Mouse (Mus musculus) hindbrain, embryonic 13.5 days (tissue): Measurements from ENCODE around the gene Nxph1. TPM values are rescaled to one million over a fixed set of nuclear protein-coding genes. Genes with fewer than 3 reads are reported as not detected.

Experiments
- ATAC-seq: fragments of 200-750 bp; cut with Nextera tagmentation; 2 replicates; pipeline ENCODE4 v1.8.0; 2017; ENCODE audit warnings: moderate TSS enrichment; ENCODE audit not compliant: low FRiP score
- H3K27ac ChIP-seq: fragments of 300-500 bp; sonication (generic); 2 replicates; pipeline ENCODE4 v1.5.1; 2015; ENCODE audit warnings: inconsistent platforms, mild to moderate bottlenecking, moderate library complexity
- H3K27me3 ChIP-seq: fragments of 300-500 bp; sonication (generic); 2 replicates; pipeline ENCODE4 v1.6.1; 2015; ENCODE audit warnings: mild to moderate bottlenecking, inconsistent platforms
- H3K36me3 ChIP-seq: fragments of 300-500 bp; sonication (generic); 2 replicates; pipeline ENCODE4 v1.6.1; 2015; ENCODE audit warnings: mild to moderate bottlenecking, inconsistent platforms
- H3K4me1 ChIP-seq: fragments of 300-500 bp; sonication (generic); replicated peaks from 2 replicates; pipeline ENCODE4 v1.6.1; 2015; ENCODE audit warnings: inconsistent platforms
- H3K4me2 ChIP-seq: fragments of 300-500 bp; sonication (generic); 2 replicates; pipeline ENCODE4 v1.6.1; 2015; ENCODE audit warnings: inconsistent platforms, mild to moderate bottlenecking, moderate library complexity
- H3K4me3 ChIP-seq: fragments of 300-500 bp; sonication (generic); 2 replicates; pipeline ENCODE4 v1.5.1; 2015; ENCODE audit warnings: mild to moderate bottlenecking, inconsistent platforms
- H3K9ac ChIP-seq: fragments of 300-500 bp; sonication (generic); 2 replicates; pipeline ENCODE4 v1.6.1; 2015; ENCODE audit warnings: mild to moderate bottlenecking, inconsistent platforms
- H3K9me3 ChIP-seq: fragments of 300-500 bp; sonication (generic); 2 replicates; pipeline ENCODE4 v1.6.1; 2016; ENCODE audit warnings: inconsistent platforms
- WGBS: fragments of 180-500 bp; shearing (Covaris S2); methylation state at CpG from one replicate; pipeline ENCODE4 v1.1.7; 2015; 5-methylcytosine and 5-hydroxymethylcytosine counted together
- polyA plus RNA-seq: library from polyadenylated mRNA; unstranded; fragments of >200 nt; fragmentation: Nextera tagmentation; extraction: Ambion mirVana; gene quantifications from 2 replicates; pipeline ENCODE4 v1.2.1, GENCODE M21; 2015

The Nxph1 gene
- 73.9 and 83.4 TPM in 2 replicates for polyA plus RNA-seq

- under 1% methylated on average over 16 of the region's 16 CpGs for WGBS
- peak within 1 kb of the TSS; percentile 64 for H3K4me3 ChIP-seq
- peak within 1 kb of the TSS; percentile 85 for H3K9ac ChIP-seq
- ATAC-seq, result peak; percentile 31
- H3K4me1 ChIP-seq, result peaks cover 40% of the 10 kb centered on the region
- peak within 1 kb of the TSS; percentile 84 for H3K4me2 ChIP-seq
- no peaks in the 10 kb centered on the region for H3K36me3 ChIP-seq
- H3K27me3 ChIP-seq, result peaks cover 59% of the 10 kb centered on the region
- H3K27ac ChIP-seq, result peak within 1 kb of the TSS; percentile 95
- no peaks in the 10 kb centered on the region for H3K9me3 ChIP-seq
Measured at GRCm38 (mm10) chr6:8948131-8948470, at the start of gene Nxph1. TSS of gene Nxph1 (plus strand) at chr6:8948431.

DNA sequence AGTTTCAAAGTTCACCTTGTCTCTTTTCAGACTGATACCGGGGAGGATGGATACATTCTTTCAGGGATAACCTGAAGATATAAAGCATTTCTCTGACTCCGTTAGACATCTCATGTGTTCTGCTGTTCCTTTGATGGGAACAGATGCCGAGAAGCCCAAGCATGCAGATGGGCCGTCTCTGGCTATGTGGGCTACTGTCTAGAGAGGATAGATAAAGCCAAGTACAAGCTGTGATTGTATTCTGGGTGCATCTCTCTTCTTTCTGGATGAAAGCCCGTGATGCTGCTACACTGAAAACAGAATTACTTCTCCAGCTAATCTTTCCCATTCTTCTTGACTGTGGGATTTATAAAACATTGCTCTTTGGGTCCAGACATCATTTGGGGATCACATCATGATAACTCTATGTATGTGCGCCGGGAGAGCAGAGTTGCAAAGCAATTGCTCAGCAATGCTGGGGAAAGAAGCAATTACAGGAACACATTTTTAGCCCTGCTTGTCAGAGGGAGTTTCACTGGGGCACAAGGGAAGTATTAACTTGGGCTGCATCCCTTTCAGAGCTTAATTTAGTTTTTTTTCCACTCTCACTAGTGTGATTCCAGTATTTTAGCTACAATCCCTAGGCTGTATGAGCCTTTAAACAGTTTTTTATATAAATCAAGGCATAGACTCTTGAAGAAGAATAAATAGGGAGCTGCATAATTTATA lies 48.1 kb upstream of the Nxph1 start:
- WGBS, result 62% methylated on average over 7 of the region's 7 CpGs

DNA sequence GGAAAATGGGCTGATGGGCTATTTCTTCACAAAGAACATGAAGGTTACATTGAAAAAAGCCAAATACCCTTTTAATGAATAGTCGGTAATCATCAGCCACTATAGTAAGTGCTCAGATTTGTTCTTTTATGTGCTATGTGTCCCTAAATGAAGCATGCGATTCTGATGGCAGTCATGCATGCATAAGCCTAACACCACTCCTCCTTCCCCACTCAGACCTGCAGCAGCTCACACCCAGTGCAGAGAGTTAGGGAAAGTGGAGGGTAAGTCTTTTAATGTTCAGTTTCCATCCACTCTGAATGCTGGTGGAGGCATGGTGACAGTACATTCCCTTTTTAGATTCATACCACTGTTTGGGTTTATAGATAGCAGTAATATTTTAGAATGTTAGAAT lies 47.5 kb upstream of the Nxph1 start:
- H3K9me3 ChIP-seq, result no peaks in the 10 kb centered on the region
- peak overlapping the region; percentile 55; the same call in 1 of the 2 replicates for H3K27ac ChIP-seq
- H3K4me3 ChIP-seq, result no peak overlapping the region
- no peak overlapping the region for H3K4me2 ChIP-seq
- no peak overlapping the region for H3K9ac ChIP-seq
- no peaks in the 10 kb centered on the region for H3K27me3 ChIP-seq
- WGBS, result 27% methylated on average over 2 of the region's 2 CpGs
- H3K36me3 ChIP-seq, result no peaks in the 10 kb centered on the region
- ATAC-seq, result no peak
- peaks cover 21% of the 10 kb centered on the region for H3K4me1 ChIP-seq

More for the DNA sequence above, 48.1 kb upstream of the Nxph1 start:
- H3K9me3 ChIP-seq, result no peaks in the 10 kb centered on the region
- peaks cover 21% of the 10 kb centered on the region for H3K4me1 ChIP-seq
- ATAC-seq, result no peak
- no peaks in the 10 kb centered on the region for H3K36me3 ChIP-seq
- no peak overlapping the region for H3K4me3 ChIP-seq
- no peaks in the 10 kb centered on the region for H3K27me3 ChIP-seq
- no peak overlapping the region for H3K4me2 ChIP-seq
- H3K27ac ChIP-seq, result peak overlapping the region; percentile 55
- no peak overlapping the region for H3K9ac ChIP-seq

GRCm38 (mm10) chr6:8907917-8908316 lies 40.3 kb upstream of the Nxph1 start:
- ATAC-seq, result no peak
- Histone ChIP-seq H3K36me3 (no peaks in the 10 kb centered on the region), H3K27ac (no peak overlapping the region), H3K9me3 (no peaks in the 10 kb centered on the region), H3K27me3 (no peaks in the 10 kb centered on the region), H3K4me3 (no peak overlapping the region), H3K9ac (no peak overlapping the region), H3K4me2 (no peak overlapping the region), H3K4me1 (0 out of 2 replicates have a peak, but pooled peaks cover 5% of the 10 kb centered on the region)
- 76% methylated on average over 3 of the region's 3 CpGs for WGBS

DNA sequence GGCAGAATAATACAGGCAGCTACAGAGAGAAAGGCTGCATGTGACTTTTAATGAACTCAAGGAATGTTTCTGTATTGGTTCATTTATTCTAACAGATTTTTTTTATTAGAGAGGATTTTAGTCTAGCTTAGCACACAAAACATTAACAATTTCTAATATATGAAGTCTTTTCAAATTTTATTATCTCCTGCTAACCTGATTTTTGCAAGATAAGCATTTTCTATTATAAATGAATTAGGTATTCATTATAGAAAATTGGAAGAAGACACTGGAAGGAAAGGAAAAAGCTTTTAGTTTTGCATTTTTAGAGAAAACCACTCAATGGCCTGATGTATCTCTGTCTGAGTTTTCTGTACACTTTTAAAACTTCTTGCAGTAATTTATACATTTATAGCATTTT lies 34.8 kb upstream of the Nxph1 start:
- H3K4me3 ChIP-seq, result no peak overlapping the region
- no peaks in the 10 kb centered on the region for H3K36me3 ChIP-seq
- no peaks in the 10 kb centered on the region for H3K27me3 ChIP-seq
- no peak overlapping the region for H3K9ac ChIP-seq
- H3K27ac ChIP-seq, result no peak overlapping the region
- no peak overlapping the region for H3K4me2 ChIP-seq
- 0 out of 2 replicates have a peak, but pooled peaks cover 5% of the 10 kb centered on the region for H3K4me1 ChIP-seq
- no peaks in the 10 kb centered on the region for H3K9me3 ChIP-seq
- ATAC-seq, result no peak

GRCm38 (mm10) chr6:8914682-8915081 lies 33.5 kb upstream of the Nxph1 start:
- WGBS, result 88% methylated on average over 3 of the region's 3 CpGs
- Histone ChIP-seq H3K9ac (no peak overlapping the region), H3K4me2 (no peak overlapping the region), H3K27me3 (no peaks in the 10 kb centered on the region), H3K4me1 (no peaks in the 10 kb centered on the region), H3K27ac (no peak overlapping the region), H3K36me3 (no peaks in the 10 kb centered on the region), H3K4me3 (no peak overlapping the region), H3K9me3 (no peaks in the 10 kb centered on the region)
- ATAC-seq, result no peak

DNA sequence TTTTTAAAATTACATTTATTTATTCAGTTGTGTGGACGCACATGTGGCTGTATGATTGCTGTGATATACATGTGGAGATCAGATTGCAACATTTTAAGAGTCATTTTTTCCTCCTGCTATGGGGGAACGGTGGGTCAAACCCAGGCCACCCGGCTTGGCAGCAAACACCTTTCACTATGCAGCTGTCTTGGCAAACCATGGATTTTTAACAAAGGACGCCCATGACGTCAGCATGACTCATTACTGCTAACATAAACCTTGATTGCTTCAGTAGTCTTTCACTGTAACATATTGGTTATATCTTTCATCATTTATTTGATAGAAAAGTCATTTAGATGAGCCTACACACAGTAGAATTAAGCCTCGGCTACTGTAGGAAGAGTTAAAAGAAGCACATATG lies 23.8 kb upstream of the Nxph1 start:
- no peak overlapping the region for H3K27ac ChIP-seq
- H3K4me3 ChIP-seq, result no peak overlapping the region
- H3K4me2 ChIP-seq, result no peak overlapping the region
- no peaks in the 10 kb centered on the region for H3K27me3 ChIP-seq
- H3K36me3 ChIP-seq, result no peaks in the 10 kb centered on the region
- ATAC-seq, result no peak
- H3K4me1 ChIP-seq, result no peaks in the 10 kb centered on the region
- 73% methylated on average over 6 of the region's 6 CpGs for WGBS
- no peak overlapping the region for H3K9ac ChIP-seq
- no peaks in the 10 kb centered on the region for H3K9me3 ChIP-seq

DNA sequence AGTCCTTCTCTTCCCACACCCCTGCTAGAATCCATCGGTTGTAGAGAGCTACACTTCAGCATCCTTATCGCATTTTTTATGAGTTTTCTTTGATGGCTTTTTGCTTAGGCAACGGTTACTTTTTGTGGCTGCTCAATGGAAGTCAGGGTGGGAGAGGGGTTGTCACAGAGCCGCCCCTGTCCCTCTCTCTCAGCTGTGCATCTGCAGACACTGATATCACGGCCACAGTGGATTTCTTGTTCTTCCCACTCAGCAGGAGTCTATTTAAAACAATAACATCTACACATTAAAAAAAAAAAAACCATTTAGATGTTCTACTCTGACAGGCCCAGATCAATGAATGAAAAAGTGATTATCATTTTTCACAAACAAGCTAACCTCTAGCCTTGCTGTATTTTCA lies 13.0 kb upstream of the Nxph1 start:
- 34% methylated on average over 5 of the region's 5 CpGs for WGBS
- no peaks in the 10 kb centered on the region for H3K27me3 ChIP-seq
- H3K9ac ChIP-seq, result no peak overlapping the region
- no peaks in the 10 kb centered on the region for H3K4me1 ChIP-seq
- no peaks in the 10 kb centered on the region for H3K36me3 ChIP-seq
- no peak overlapping the region for H3K4me2 ChIP-seq
- H3K27ac ChIP-seq, result 0 out of 2 replicates have a peak overlapping the region, but pooled peaks have one; percentile 23
- ATAC-seq, result no peak
- no peaks in the 10 kb centered on the region for H3K9me3 ChIP-seq
- H3K4me3 ChIP-seq, result no peak overlapping the region

- 15% methylated on average over 5 of the region's 5 CpGs for WGBS
- peak; percentile 90 for ATAC-seq
- no peaks in the 10 kb centered on the region for H3K4me1 ChIP-seq
- H3K27ac ChIP-seq, result no peak overlapping the region
- H3K4me3 ChIP-seq, result no peak overlapping the region
- H3K9ac ChIP-seq, result no peak overlapping the region
- H3K9me3 ChIP-seq, result no peaks in the 10 kb centered on the region
- no peaks in the 10 kb centered on the region for H3K36me3 ChIP-seq
- peak overlapping the region; percentile 39 for H3K4me2 ChIP-seq
- H3K27me3 ChIP-seq, result no peaks in the 10 kb centered on the region
Measured at GRCm38 (mm10) chr6:8935705-8936104, 12.5 kb upstream of the Nxph1 start.

DNA sequence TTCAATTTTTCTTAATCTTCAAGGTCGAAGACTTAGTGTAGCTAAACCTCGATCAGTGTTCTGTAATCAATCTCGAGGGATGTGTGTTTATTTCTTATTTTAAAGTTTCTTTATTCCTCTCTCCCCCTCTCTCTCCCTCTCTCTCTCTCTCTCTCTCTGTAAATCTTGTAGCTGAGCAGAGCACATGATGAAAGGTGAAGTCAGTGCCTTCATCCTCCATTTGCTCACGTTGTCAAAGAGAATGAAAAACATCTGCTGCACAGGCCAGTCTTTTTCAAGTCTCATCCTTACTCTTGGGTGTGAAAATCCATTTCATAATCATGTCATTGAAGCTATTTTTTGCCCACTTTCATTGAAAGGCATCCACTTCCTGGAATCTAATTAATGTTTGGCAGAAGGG lies 12.1 kb upstream of the Nxph1 start:
- H3K36me3 ChIP-seq, result no peaks in the 10 kb centered on the region
- ATAC-seq, result 0 out of 2 replicates have a peak, but pooled peaks have one; percentile 15
- peak overlapping the region; percentile 39 for H3K4me2 ChIP-seq
- no peak overlapping the region for H3K9ac ChIP-seq
- H3K4me1 ChIP-seq, result no peaks in the 10 kb centered on the region
- no peaks in the 10 kb centered on the region for H3K9me3 ChIP-seq
- no peak overlapping the region for H3K4me3 ChIP-seq
- H3K27ac ChIP-seq, result no peak overlapping the region
- no peaks in the 10 kb centered on the region for H3K27me3 ChIP-seq
- WGBS, result 26% methylated on average over 4 of the region's 4 CpGs

DNA sequence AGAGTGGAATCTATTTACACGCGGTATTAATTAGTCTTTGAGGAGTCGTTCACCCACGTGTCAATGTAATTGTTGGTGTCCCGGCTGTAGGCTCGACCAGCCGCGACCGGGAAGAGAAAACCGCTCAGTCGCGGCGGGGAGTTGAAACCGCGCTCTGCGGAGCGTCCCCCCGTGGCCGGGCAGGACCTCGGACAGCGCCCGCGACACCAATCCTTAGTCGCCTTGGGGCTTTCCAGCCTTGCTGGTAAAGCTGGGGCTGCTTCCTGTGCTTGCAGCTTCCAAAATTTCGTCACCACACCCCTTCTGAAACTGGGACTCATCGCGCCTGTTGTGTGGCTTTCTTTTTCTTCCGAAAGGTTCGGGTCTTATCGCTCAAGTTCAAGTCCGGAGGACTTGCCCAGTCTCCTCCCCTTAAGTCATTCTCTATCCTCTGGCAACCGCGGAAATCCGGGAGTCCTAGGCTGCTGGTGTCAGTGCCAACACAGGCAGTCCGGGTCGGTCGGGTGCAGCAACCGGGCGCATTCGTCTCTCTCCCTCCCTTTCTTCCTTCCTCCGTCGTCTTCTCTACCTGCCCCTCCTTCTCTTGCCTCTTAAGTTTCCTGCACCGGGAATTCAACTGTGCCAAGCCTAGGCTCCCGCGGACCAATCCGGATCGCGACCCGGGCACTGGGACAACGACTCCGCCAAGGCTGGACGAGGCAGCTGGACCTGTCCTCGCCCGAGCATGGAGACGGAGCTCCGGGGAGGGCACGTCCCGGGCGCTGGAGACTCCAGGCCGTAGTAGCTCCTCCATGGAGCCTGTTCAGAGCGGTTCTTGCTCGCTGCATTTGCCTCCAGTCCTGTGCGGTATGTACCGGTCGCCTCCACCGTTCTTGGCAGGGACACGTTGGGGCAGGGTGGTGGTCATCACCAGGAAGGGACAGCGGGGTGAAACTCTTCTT lies 510 bp downstream of the Nxph1 start:
- Histone ChIP-seq H3K9me3 (no peaks in the 10 kb centered on the region), H3K4me1 (peaks cover 40% of the 10 kb centered on the region), H3K9ac (peak overlapping the region; percentile 85), H3K36me3 (no peaks in the 10 kb centered on the region), H3K27me3 (peaks cover 63% of the 10 kb centered on the region), H3K27ac (peak overlapping the region; percentile 95), H3K4me3 (peak overlapping the region; percentile 64), H3K4me2 (peak overlapping the region; percentile 84)
- under 1% methylated on average over 68 of the region's 68 CpGs for WGBS
- ATAC-seq, result peak; percentile 58

DNA sequence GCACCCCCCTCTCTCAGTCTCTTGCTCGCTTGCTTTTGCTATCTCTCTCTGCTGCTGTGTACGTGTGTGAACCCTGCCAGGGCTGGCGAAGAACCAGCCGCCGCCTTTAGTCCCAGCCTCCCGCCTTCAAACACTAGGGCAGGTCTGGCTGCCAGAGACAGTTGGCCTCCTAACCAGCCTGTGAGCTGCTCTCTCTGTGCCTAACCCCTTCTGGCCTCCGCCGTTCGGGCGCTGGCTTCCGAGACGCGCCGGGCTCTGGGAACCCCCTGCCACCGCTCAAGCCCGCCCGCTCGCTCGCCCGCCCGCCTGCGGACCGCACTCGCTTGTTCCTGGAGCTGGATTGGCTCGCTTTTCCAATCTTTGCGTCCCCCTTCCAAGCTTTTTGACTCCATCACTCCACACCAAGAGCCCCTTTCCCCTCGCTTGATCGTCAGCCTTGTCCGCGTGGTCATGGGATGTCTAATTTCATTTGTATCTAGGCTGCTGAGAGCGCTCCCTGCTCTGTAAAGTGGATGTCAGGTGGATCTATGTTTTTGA lies 1.5 kb downstream of the Nxph1 start:
- Histone ChIP-seq H3K36me3 (no peaks in the 10 kb centered on the region), H3K4me3 (peak overlapping the region; percentile 64), H3K4me1 (peaks cover 46% of the 10 kb centered on the region), H3K27ac (peak overlapping the region; percentile 95), H3K27me3 (peaks cover 73% of the 10 kb centered on the region), H3K4me2 (peak overlapping the region; percentile 84), H3K9ac (peak overlapping the region; percentile 85), H3K9me3 (no peaks in the 10 kb centered on the region)
- ATAC-seq, result peak; percentile 68
- under 1% methylated on average over 31 of the region's 31 CpGs for WGBS
